Mouse (Mus musculus): Measurements from ENCODE around the gene Xirp1. TPM values are rescaled to one million over a fixed set of nuclear protein-coding genes. Genes with fewer than 3 reads are reported as not detected.
A peak's percentile ranks its signal among the peaks of the same experiment; 100 is the strongest.

The Xirp1 gene
- under 1 TPM; 0.06 to 0.25 (median 0.10) TPM for total RNA-seq (2022)

DNA sequence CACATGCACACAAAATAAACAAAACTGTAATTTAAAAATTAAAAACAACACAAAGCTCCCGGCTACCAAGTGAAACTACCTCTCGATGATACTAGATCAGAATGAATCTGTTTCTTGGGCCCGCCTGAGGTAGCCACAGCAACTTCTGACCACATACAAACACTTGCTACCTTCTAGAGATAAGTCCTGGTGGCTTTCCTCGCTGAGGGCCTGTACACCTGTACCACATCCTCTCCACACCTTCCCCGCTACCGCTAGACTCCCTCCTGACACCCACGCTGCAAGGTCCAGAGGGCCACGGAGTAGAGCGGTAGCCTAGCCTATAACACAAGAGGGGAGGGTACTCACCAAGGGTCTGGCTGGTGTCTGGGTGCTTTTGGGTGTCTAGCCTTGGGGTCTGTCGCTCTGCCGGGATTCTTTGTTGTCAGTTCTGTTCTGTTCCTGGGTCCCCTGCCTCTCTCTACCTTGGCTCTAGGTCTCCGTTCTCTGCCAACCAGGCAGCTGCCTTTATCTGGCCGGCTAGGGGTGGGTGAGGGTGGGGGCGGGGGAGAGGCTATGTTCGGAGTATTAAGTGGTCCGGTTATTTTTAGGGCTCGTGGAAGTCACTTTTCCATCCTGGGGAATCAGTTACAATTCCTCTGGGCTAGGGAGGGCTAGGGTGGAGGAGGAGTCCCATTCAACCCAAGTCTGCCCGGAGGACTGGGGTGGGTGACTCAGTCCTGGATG is at the start of gene Xirp1:
TSS of gene Xirp1 (minus strand) at position 513 of the 726 bp plus-strand sequence.
- no peak for DNase-seq (ENCODE audit: low spot score in 2 of 2)

DNA sequence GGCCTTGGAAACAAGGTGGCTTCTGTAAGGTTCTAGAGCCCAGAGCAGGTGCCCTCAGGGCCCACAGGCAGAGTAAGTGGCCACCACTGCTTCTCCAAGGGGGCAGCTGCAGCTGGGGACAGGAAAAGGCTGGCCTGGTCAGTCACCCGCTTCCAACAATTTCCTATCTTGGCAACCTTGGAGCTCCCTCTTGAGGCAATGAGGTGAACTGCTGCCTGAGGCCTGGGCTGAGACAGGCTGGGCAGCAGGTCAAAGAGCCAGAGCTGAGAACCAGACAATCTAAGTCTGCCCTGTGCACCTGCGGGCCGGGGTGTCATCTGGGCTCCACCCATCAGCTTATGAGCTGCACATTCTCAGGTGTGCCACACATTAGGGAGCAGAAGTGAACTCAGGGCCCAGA is 49.8 kb upstream of the Xirp1 start:
- DNase-seq (ENCODE audit: low spot score in 2 of 2): peak; percentile 47 to 86

DNA sequence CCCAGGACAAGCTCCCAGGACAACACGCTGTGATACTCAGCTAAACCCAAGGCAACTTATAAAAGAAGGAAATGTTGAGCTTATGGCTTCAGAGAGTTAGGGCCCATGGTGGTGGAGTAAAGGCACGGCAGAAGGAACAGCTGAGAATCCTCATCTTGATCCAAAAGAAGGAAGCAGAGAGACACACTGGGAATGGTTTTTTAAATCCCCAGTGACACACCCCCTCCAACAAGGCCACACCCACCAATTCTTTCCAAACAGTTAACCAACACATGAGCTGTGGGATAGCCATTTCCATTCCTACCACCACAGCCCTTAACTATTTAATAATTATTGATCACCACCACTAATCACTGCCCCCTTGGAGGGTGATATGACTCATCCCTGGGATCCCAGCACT is 47.9 kb upstream of the Xirp1 start:
- DNase-seq (ENCODE audit: low spot score in 2 of 2): no peak

GRCm38 (mm10) chr9:120069779-120070178 is 46.4 kb upstream of the Xirp1 start, which contains the start of gene Cx3cr1:
TSS of gene Cx3cr1 (minus strand) at chr9:120069879.
- DNase-seq (ENCODE audit: low spot score in 2 of 2): no peak

GRCm38 (mm10) chr9:120068047-120068446 is 44.6 kb upstream of the Xirp1 start:
- DNase-seq (ENCODE audit: low spot score in 2 of 2): no peak

- DNase-seq (ENCODE audit: low spot score in 2 of 2): no peak
Measured at GRCm38 (mm10) chr9:120067609-120068008, 44.2 kb upstream of the Xirp1 start.

- no peak for DNase-seq (ENCODE audit: low spot score in 2 of 2)
Measured at GRCm38 (mm10) chr9:120064317-120064716, 40.9 kb upstream of the Xirp1 start.

DNA sequence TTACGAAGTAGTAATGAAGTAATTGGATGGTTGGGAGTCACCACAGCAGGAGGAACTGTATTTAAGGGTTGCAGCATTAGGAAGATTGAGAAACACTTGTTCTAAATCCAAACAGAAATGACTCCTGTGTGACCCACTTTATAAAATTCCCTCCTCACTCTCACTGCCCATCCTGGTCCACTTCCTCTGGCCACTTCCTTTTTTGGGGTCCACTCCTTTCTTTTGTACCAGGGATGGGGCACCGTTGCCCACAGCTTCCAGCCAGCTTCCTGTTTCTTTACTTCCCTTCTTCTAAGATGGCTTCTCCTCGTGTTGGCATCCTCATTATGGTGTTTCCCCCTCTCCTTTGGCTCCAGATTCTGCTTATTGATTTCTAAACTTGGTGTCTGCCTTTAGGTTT is 35.3 kb upstream of the Xirp1 start:
- no peak for DNase-seq (ENCODE audit: low spot score in 2 of 2)

DNA sequence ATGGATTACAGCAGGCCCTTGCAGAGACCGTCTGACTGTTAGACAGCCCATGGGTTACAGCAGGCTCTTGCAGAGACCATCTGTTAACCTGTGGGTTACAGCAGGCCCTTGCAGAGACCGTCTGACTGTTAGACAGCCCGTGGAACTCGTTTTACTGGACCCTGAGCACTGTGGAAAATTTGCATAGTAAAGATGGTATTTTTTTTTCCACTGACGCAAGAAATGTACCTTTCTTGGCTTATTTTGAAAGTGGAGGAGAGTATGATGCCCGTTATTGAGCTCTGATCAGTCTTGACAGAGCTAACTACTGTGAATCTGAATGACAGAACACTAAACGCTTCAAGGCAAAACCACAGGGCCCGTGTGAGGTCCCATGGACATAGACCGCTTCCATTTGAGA is 32.8 kb upstream of the Xirp1 start:
- no peak for DNase-seq (ENCODE audit: low spot score in 2 of 2)

DNA sequence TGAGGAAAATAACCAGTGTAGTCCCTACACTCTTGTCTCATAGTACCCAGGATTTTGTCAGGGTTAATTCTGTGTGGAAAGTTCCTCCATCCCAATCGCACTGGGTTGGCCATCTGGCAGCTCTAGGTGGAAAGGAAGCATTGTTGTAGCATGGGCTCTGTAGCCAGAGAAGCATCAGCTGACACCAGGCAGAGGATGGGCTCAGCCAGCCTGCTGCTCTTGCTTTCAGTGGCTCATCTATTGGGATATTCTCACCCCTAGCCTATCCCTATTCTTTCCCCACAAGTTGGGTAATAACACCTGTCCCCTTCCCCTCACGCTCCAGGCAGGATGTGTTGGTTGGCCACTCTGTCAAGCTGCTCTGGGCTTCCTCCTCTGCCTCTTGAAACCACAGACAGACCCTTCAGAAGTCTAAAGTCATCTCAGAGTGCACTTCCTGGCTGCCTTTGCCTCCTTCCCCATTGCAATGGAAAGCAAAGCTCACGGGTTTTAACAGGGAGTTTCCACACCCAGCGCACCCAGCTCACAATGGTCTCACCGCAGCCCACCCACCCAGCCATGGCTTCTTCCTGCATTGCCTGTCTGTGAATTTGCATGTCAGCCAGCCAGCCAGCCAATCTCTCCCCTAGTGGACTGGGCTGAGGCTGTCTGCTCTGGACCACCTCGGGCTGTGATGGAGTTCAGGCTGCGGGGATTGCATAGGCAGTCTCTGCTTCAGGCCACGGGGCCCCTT is 31.3 kb upstream of the Xirp1 start:
- DNase-seq (ENCODE audit: low spot score in 2 of 2): peak in 1 of 2 experiments; percentile 21

DNA sequence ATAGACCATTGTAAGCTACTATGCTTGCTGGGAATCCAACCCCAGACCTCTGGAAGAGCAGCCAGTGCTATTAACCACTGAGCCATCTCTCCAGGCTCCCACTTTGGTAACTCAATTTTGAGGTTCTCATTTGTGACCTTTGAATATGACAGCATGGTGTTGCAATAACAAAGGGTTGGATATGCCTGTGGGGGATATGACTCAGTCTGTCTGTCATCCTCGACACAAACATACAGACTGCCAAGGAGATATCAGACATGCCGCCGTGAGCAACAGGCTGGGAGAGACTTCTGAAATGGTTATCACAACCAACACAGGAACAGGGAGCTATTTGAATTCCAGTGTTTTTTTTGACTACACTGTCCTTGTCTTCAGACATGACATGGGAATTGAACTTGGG is 26.0 kb upstream of the Xirp1 start:
- DNase-seq (ENCODE audit: low spot score in 2 of 2): no peak

- DNase-seq (ENCODE audit: low spot score in 2 of 2): no peak
Measured at GRCm38 (mm10) chr9:120048495-120048894, 25.1 kb upstream of the Xirp1 start.

- DNase-seq (ENCODE audit: low spot score in 2 of 2): no peak
Measured at GRCm38 (mm10) chr9:120043115-120043514, 19.7 kb upstream of the Xirp1 start.

DNA sequence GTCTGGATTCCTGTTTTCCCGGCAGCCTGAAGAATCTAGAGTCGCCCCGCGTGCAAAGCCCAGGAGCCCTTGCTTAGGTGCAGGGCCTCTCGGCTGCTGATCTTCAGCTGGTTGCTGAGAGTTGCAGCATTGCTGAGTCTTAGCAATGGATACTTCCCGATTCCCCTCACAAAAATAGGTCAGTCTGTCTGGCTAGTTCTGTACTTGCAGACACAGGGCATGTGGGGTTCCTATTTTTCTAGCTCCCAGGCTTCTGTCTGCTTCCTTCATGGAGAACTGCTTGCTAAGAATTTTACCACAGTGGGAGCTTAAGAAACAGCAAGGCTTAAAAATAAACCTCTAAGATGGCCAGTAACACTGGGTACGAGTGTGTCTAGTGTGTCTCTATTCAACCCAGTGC is 14.0 kb upstream of the Xirp1 start:
- no peak for DNase-seq (ENCODE audit: low spot score in 2 of 2)

GRCm38 (mm10) chr9:120034375-120034774 is 11.0 kb upstream of the Xirp1 start:
- DNase-seq (ENCODE audit: low spot score in 2 of 2): no peak

- no peak for DNase-seq (ENCODE audit: low spot score in 2 of 2)
Measured at GRCm38 (mm10) chr9:120032710-120033109, 9.3 kb upstream of the Xirp1 start.

- DNase-seq (ENCODE audit: low spot score in 2 of 2): no peak
Measured at GRCm38 (mm10) chr9:120030421-120030820, 7.0 kb upstream of the Xirp1 start.

DNA sequence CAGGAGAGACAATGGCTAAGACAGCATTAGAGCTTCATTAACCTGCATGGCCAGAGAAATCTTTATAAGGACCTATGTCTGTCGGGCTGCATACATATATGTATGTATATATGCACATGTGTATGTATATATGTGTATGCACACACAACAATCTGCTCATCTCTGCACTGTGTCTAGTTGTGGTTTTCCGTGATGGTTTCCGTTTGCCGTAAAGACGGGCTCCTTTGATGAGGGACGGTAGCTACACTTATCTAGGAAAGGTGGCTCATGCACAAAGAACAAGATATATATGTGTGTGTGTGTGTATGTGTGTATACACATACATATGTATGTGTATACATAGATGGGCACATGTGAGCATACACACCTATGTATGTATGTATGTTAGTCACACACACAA is 6.5 kb upstream of the Xirp1 start:
- DNase-seq (ENCODE audit: low spot score in 2 of 2): no peak

DNA sequence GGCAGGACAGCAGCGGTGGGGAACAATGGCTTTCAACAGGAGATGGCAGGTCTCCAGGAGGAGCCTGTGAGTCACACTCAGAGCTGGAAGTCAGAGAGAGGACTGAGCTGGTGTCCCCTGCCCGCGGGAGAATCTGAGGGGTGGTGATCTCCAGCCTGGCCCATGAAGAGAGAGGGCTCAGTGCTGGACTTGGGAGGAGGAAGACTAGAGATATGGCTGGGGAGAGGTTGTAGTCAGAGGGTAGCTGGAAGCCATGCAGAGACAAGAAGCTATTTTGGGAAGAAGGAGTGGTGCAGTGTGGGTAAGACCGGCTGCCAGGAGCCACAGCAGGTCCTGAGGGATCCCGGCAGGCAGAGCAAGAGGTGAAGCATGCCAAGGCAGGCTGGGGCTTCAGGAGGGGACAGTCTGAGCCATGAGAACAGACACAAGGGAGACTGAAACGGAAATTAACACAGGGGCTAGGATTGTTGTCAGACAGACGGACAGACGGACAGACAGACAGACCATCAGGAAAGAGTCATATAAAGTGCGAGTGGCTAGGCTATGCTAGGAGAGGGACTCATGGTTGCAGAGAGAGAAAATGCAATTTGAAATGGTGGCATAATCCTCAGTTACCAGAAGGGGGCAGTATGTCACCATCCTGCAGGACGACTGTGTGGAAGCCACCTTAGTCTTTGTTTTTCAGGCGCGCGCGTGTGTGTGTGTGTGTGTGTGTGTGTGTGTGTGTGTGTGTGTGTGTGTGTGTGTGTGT is 4.2 kb upstream of the Xirp1 start:
- DNase-seq (ENCODE audit: low spot score in 2 of 2): no peak

GRCm38 (mm10) chr9:120024625-120025024 is 1.2 kb upstream of the Xirp1 start:
- no peak for DNase-seq (ENCODE audit: low spot score in 2 of 2)

DNA sequence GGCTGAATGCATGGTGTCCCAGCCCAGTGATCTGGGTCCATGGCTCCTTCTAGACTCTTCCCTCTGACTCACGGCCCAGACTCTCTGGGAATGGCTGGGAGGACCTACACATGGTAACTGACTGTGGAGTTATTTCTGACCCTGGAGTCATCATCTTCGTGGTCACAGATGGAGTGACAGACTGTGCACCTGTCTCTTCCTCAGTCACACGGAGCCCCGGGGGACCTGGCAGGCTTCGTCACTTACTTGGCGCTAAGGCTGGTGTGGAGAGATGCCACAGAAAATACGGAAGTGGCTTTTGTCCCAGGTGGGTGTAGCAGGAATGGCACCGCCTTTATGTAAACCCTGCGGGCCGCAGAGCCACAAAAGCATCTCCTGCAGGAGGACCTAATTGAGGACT is 773 bp upstream of the Xirp1 start:
- no peak for DNase-seq (ENCODE audit: low spot score in 2 of 2)

DNA sequence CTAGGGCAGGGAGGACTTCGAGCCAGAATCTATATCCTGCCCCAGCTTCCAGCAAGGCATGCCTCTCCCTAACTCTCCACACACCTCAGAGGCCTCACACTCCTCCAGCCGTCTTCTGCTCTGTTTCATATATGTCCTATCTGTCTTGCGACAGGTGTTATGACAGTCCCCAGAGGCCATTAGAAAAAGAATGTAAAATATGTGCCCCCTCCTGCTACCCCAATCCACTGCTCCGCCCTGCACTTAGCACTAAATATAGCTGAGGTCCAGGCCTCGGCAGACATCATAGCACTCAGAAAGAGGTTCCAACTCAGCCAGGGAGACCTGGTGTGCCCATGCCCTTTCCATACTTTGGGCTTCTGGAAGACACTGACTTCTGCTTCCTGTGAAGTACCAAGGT is 2.2 kb downstream of the Xirp1 start:
- no peak for DNase-seq (ENCODE audit: low spot score in 2 of 2)
